Mouse (Mus musculus): ENCODE results near the gene Cnnm4. TPM values are rescaled to one million over a fixed set of nuclear protein-coding genes. Genes with fewer than 3 reads are reported as not detected.

Cnnm4 gene
- polyA plus RNA-seq, 1 experiment from 2014 or later: 16.0 TPM

Small RNA genes within 50 kb of the gene (microRNA-seq; reads per million reads assigned to microRNA genes)
- gene Gm47280: not detected

Other genes starting within 250 kb of the Cnnm4 start
- 75.9 and 76.2 TPM in 2 replicates for gene Uggt1, start 226.9 kb upstream of the Cnnm4 start, polyA plus RNA-seq (2014; fragmentation: Nextera tagmentation; extraction: Ambion mirVana)
- gene Neurl3, start 196.9 kb upstream of the Cnnm4 start, polyA plus RNA-seq (2014; fragmentation: Nextera tagmentation; extraction: Ambion mirVana): 0.12 and 0.65 TPM in 2 replicates
- gene Arid5a, start 163.9 kb upstream of the Cnnm4 start, polyA plus RNA-seq (2014; fragmentation: Nextera tagmentation; extraction: Ambion mirVana): 2.0 and 2.8 TPM in 2 replicates
- 34.4 and 43.3 TPM in 2 replicates for gene Kansl3, start 102.4 kb upstream of the Cnnm4 start, polyA plus RNA-seq (2014; fragmentation: Nextera tagmentation; extraction: Ambion mirVana)
- 0.99 and 1.4 TPM in 2 replicates for gene Fer1l5, start 99.3 kb upstream of the Cnnm4 start, polyA plus RNA-seq (2014; fragmentation: Nextera tagmentation; extraction: Ambion mirVana)
- gene Lman2l, start 26.3 kb upstream of the Cnnm4 start, polyA plus RNA-seq (2014; fragmentation: Nextera tagmentation; extraction: Ambion mirVana): 29.3 and 36.4 TPM in 2 replicates
- gene Cnnm3, start 40.2 kb downstream of the Cnnm4 start, polyA plus RNA-seq (2014; fragmentation: Nextera tagmentation; extraction: Ambion mirVana): 4.8 and 6.0 TPM in 2 replicates
- 7.3 and 8.8 TPM in 2 replicates for gene Ankrd23, start 65.3 kb downstream of the Cnnm4 start, polyA plus RNA-seq (2014; fragmentation: Nextera tagmentation; extraction: Ambion mirVana)
- gene Gm42417, start 67.8 kb downstream of the Cnnm4 start, polyA plus RNA-seq (2014; fragmentation: Nextera tagmentation; extraction: Ambion mirVana): 0.29 and 0.79 TPM in 2 replicates
- 16.0 and 17.4 TPM in 2 replicates for gene Ankrd39, start 75.8 kb downstream of the Cnnm4 start, polyA plus RNA-seq (2014; fragmentation: Nextera tagmentation; extraction: Ambion mirVana)
- gene Sema4c, start 86.7 kb downstream of the Cnnm4 start, polyA plus RNA-seq (2014; fragmentation: Nextera tagmentation; extraction: Ambion mirVana): 4.0 and 4.4 TPM in 2 replicates
- 0.36 and 1.4 TPM in 2 replicates for gene Fam178b, start 211.6 kb downstream of the Cnnm4 start, polyA plus RNA-seq (2014; fragmentation: Nextera tagmentation; extraction: Ambion mirVana)
- gene Cox5b, start 219.8 kb downstream of the Cnnm4 start, polyA plus RNA-seq (2014; fragmentation: Nextera tagmentation; extraction: Ambion mirVana): 490 and 518 TPM in 2 replicates
- gene 4933424G06Rik, start 238.5 kb downstream of the Cnnm4 start, polyA plus RNA-seq (2014; fragmentation: Nextera tagmentation; extraction: Ambion mirVana): 0.31 TPM in 1 of 2 replicates, not detected in the other
- 108 and 123 TPM in 2 replicates for gene Actr1b, start 242.8 kb downstream of the Cnnm4 start, polyA plus RNA-seq (2014; fragmentation: Nextera tagmentation; extraction: Ambion mirVana)